Mouse (Mus musculus) embryonic facial prominence, embryonic 11.5 days (tissue): ENCODE results near the gene Gm49321. TPM values are rescaled to one million over a fixed set of nuclear protein-coding genes. Genes with fewer than 3 reads are reported as not detected.

ENCODE experiments used
- ATAC-seq: fragments of 200-750 bp; cut with Nextera tagmentation; replicated peaks from 2 replicates; pipeline ENCODE4 v1.8.0; 2017; ENCODE audit warnings: low read depth; ENCODE audit not compliant: insufficient number of reproducible peaks, low FRiP score, low TSS enrichment
- DNase-seq: peaks from one replicate; pipeline ENCODE4 v3.0.0-alpha.2; 2015; ENCODE audit warnings: low spot score
- H3K27ac ChIP-seq: fragments of 300-500 bp; sonication (generic); replicated peaks from 2 replicates; pipeline ENCODE4 v1.5.1; 2014; ENCODE audit warnings: mild to moderate bottlenecking, low read depth, low read length, control low read depth
- H3K27me3 ChIP-seq: fragments of 300-500 bp; sonication (generic); 2 replicates; pipeline ENCODE4 v1.6.1; 2014; ENCODE audit warnings: mild to moderate bottlenecking, low read length, moderate library complexity, mixed read lengths; ENCODE audit not compliant: control insufficient read depth, insufficient read depth
- H3K36me3 ChIP-seq: fragments of 300-500 bp; sonication (generic); replicated peaks from 2 replicates; pipeline ENCODE4 v1.6.1; 2014; ENCODE audit warnings: low read depth, mild to moderate bottlenecking, low read length, moderate library complexity, mixed read lengths; ENCODE audit not compliant: control insufficient read depth, insufficient read depth
- H3K4me1 ChIP-seq: fragments of 300-500 bp; sonication (generic); 2 replicates; pipeline ENCODE4 v1.6.1; 2014; ENCODE audit warnings: low read length, mixed read lengths; ENCODE audit not compliant: control insufficient read depth, insufficient read depth
- H3K4me2 ChIP-seq: fragments of 300-500 bp; sonication (generic); 2 replicates; pipeline ENCODE4 v1.6.1; 2014; ENCODE audit warnings: low read depth, mild to moderate bottlenecking, control low read depth, low read length, moderate library complexity
- H3K4me3 ChIP-seq: fragments of 300-500 bp; sonication (generic); 2 replicates; pipeline ENCODE4 v1.5.1; 2014; ENCODE audit warnings: low read depth, low read length, control low read depth
- H3K9ac ChIP-seq: fragments of 300-500 bp; sonication (generic); replicated peaks from 2 replicates; pipeline ENCODE4 v1.6.1; 2014; ENCODE audit warnings: mild to moderate bottlenecking, control low read depth, low read length
- H3K9me3 ChIP-seq: fragments of 300-500 bp; sonication (generic); replicated peaks from 2 replicates; pipeline ENCODE4 v1.6.1; 2016; ENCODE audit warnings: mild to moderate bottlenecking, low read length, inconsistent platforms, mixed read lengths; ENCODE audit not compliant: control insufficient read depth
- WGBS: fragments of 180-500 bp; shearing (Covaris S2); extraction: QIAGEN DNeasy Blood & Tissue Kit; methylation state at CpG from one replicate; pipeline ENCODE4 v1.1.7; 2014; 5-methylcytosine and 5-hydroxymethylcytosine counted together
- polyA plus RNA-seq: library from polyadenylated mRNA; unstranded; fragments of >200 nt; fragmentation: Nextera tagmentation; extraction: Ambion mirVana; gene quantifications from 2 replicates; pipeline ENCODE4 v1.2.1, GENCODE M21; 2014

Gm49321 gene
- polyA plus RNA-seq, 1 experiment from 2014 or later, result 15.0 TPM

DNA sequence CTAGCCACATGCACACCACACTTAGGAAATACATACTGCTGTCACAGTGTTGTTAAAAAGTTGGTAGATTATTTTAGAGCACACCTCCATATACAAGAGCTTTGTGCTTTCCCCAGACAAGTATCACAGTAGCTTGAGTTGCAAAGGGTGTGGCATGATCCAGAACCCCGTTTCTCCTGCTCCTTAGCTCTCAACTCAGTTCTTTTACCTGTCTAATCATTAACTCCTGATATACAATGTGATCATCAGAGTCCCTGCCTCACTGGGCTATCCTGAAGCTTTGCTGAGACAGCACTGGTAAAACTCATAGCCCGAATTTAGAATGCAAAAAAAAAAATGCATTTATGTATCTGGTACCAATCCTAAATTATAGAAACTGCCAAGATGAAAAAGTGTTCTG, 39.2 kb upstream of the Gm49321 start:
- Histone ChIP-seq H3K27ac (no peak overlapping the region), H3K4me3 (no peak overlapping the region), H3K4me1 (no peaks in the 10 kb centered on the region), H3K9me3 (no peaks in the 10 kb centered on the region), H3K9ac (no peak overlapping the region), H3K27me3 (no peaks in the 10 kb centered on the region), H3K36me3 (no peaks in the 10 kb centered on the region), H3K4me2 (no peak overlapping the region)
- 79% methylated on average over 2 of the region's 2 CpGs for WGBS
- no peak for DNase-seq
- ATAC-seq, result no peak

DNA sequence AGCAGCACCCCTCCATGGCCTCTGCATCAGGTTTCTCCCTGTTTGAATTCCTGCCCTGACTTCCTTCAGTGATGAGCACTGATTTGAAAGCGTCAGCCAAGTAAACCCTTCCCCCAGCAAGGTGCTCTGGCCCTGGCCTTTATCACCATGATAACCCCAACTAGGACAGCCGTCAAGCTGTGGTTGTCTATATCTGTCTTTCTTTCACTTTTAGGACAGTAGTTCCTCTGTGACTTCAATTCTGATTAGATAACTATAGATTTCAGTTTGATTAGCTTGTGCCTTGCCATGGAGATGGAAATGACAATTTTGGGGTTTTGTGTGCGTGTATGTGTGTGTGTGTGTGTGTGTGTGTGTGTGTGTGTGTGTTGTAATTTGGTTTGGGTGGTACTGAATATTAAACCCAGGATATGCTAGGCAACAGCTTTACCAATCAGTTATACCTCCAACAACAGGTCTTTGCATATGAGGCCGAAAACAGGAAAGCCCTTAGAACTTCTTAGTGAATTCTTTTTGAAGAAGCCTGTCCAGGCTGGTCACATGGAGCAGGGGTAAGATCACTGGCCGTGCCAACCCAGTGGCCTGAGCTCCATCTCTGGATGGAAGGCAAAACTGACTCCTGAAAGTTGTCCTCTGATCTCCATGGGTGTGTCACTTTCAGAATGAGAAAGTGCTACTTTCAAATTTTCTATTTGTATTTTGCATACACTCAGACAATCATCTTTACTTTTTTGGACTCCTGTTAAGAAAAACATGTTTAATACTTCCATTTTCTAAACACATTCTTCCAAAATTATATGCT, 33.1 kb upstream of the Gm49321 start:
- Histone ChIP-seq H3K9ac (no peak overlapping the region), H3K4me1 (no peaks in the 10 kb centered on the region), H3K4me3 (no peak overlapping the region), H3K27me3 (no peaks in the 10 kb centered on the region), H3K4me2 (no peak overlapping the region), H3K36me3 (no peaks in the 10 kb centered on the region), H3K9me3 (no peaks in the 10 kb centered on the region), H3K27ac (no peak overlapping the region)
- DNase-seq (no peak), ATAC-seq (no peak)
- WGBS, result 84% methylated on average over 5 of the region's 5 CpGs

DNA sequence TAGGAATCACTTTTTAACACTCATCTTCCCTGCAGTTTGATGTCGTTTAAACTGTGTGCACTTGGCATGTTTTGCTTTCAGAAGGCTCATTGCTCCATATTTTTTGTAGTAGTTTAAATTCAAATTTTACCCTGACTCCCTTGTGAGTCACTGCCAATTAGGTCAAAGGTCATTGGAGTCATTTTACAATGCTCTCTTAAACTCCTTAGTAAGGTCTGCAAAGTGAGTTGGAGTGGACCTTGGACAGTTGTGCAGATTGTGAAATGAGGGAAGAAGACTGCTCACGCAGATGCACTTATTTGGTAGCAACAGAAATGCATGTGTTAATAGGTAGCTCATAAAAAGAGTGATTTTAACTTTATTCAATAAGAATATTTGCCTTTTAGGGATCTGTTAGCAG, 32.4 kb upstream of the Gm49321 start:
- Histone ChIP-seq H3K36me3 (no peaks in the 10 kb centered on the region), H3K4me3 (no peak overlapping the region), H3K9ac (no peak overlapping the region), H3K4me2 (no peak overlapping the region), H3K27ac (no peak overlapping the region), H3K9me3 (no peaks in the 10 kb centered on the region), H3K27me3 (no peaks in the 10 kb centered on the region), H3K4me1 (no peaks in the 10 kb centered on the region)
- 38% methylated on average over 2 of the region's 2 CpGs for WGBS
- ATAC-seq, result no peak
- DNase-seq, result peak; percentile 39

DNA sequence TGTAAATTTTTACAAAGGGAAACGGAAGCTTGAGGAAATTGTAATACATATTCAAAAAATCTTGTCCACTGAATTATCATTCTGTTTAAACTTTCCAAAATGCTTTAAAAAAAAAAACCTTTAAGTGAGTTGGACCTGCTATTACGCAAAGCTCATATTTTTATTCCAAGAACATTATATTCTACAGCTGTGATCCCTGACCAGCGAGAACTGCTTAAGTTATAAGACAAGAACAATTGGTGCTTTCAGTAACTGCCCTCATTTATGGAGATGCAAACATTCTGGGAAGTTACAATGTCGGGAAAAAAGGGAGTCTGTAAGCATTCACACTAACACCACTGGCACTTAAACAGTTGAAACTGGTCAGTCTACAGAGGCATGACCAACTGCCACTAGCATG, 31.9 kb upstream of the Gm49321 start:
- H3K27ac ChIP-seq, result no peak overlapping the region
- WGBS, result 71% methylated on average over 4 of the region's 4 CpGs
- no peaks in the 10 kb centered on the region for H3K4me1 ChIP-seq
- H3K27me3 ChIP-seq, result no peaks in the 10 kb centered on the region
- H3K9ac ChIP-seq, result no peak overlapping the region
- DNase-seq (no peak), ATAC-seq (no peak)
- no peaks in the 10 kb centered on the region for H3K36me3 ChIP-seq
- H3K4me3 ChIP-seq, result no peak overlapping the region
- H3K9me3 ChIP-seq, result no peaks in the 10 kb centered on the region
- H3K4me2 ChIP-seq, result no peak overlapping the region

DNA sequence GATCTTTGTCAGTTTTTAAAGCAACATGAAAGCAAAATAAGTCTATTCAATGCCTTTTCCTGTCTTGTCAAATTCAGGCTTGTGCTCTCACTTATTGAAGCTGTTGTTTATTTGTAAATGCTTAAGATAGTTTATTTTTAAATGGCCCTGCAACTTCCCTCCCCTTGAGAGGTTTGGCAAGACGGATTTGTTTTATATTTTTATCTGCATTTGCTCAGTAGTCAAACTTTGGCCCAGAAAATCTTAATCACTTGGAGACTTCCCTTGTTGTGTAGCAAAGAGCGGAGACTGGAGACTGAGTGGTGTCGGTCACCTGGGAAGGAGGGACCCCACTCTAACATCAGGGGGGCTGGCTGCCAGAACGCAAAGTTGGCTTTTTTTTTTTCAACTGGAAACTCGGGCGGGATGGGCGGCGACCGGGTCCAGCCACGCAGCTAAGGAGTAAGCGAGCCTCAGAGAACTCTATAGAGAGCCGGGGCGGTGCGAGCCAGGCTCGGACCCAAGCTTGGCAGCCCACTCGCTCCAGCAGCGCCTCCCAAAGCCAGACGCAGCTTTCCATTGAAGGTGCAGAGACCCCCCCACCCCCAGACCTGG, 30.3 kb upstream of the Gm49321 start:
- no peaks in the 10 kb centered on the region for H3K27me3 ChIP-seq
- H3K27ac ChIP-seq, result peak overlapping the region; percentile 99
- H3K9ac ChIP-seq, result peak overlapping the region; percentile 23
- H3K4me2 ChIP-seq, result peak overlapping the region; percentile 49
- no peaks in the 10 kb centered on the region for H3K9me3 ChIP-seq
- under 1% methylated on average over 18 of the region's 18 CpGs for WGBS
- H3K4me1 ChIP-seq, result no peaks in the 10 kb centered on the region
- peak overlapping the region; percentile 95 for H3K4me3 ChIP-seq
- H3K36me3 ChIP-seq, result no peaks in the 10 kb centered on the region
- no peak for DNase-seq
- ATAC-seq, result no peak

DNA sequence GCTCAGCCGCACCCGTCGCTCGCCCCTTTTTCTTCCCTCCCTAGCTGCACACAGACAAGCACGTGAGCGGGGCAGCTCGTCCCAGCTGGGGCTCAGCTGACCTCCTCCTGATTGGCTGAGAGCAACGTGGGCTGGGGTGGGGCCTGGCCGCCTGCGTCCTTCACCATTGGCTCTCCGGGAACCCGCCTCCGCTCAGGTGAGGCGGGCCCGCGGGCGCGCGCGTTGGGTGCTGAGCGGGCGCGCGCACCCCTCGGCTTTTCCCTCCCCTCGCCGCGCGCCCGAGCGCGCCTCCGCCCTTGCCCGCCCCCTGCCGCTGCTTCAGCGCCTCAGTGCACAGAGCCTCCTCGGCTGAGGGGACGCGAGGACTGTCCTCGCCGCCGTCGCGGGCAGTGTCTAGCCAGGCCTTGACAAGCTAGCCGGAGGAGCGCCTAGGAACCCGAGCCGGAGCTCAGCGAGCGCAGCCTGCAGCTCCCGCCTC, 29.7 kb upstream of the Gm49321 start:
- no peaks in the 10 kb centered on the region for H3K4me1 ChIP-seq
- ATAC-seq, result peak; percentile 99
- H3K27ac ChIP-seq, result peak overlapping the region; percentile 99
- peak overlapping the region; percentile 95 for H3K4me3 ChIP-seq
- H3K9ac ChIP-seq, result peak overlapping the region; percentile 99
- WGBS, result under 1% methylated on average over 35 of the region's 51 CpGs
- H3K9me3 ChIP-seq, result no peaks in the 10 kb centered on the region
- peak; percentile 98 for DNase-seq
- no peaks in the 10 kb centered on the region for H3K27me3 ChIP-seq
- no peaks in the 10 kb centered on the region for H3K36me3 ChIP-seq
- H3K4me2 ChIP-seq, result peak overlapping the region; percentile 49

DNA sequence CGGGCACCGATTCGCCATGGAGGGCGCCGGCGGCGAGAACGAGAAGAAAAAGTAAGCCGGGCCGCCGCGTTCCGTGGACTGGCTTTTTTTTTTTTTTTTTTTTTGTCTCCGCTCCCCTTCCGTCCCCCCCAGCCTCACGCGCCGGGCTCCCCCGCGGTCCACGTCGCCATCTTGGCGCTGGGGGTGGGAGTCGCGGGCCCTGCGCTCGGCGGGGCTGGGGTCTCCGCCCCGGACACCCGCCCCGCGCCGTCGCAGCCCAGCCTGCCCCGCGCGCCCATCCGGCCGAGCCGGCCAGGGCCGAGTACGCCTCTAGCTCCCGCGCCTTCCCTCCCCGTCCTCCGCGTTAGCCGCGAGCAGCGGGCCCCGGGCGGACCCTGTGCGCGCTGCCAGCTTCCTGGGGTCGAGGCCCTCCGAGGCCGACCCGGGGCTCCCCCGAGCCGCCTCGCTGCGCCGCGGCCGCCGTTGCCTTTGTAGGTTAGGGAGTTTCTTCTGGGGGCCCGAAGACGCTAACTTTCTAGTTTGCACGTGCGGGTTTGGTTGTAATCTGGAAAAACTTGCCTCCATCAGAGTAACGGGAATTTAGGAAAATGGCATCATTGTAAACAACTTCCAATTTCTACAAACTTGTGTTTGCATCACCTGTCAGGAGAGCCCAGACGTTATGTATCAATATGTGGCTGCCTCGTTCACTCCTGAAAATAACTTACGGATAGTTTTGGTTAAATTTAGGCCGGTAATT, 29.0 kb upstream of the Gm49321 start:
- Histone ChIP-seq H3K36me3 (no peaks in the 10 kb centered on the region), H3K4me2 (peak overlapping the region; percentile 46), H3K4me3 (peak overlapping the region; percentile 95), H3K4me1 (no peaks in the 10 kb centered on the region), H3K9ac (peak overlapping the region; percentile 99), H3K27me3 (no peaks in the 10 kb centered on the region), H3K27ac (peak overlapping the region; percentile 99), H3K9me3 (no peaks in the 10 kb centered on the region)
- DNase-seq (peak; percentile 77), ATAC-seq (peak; percentile 76)
- under 1% methylated on average over 55 of the region's 76 CpGs for WGBS
